Mouse (Mus musculus) forebrain, embryonic 15.5 days (tissue): ENCODE results near the gene Kif5a. TPM values are rescaled to one million over a fixed set of nuclear protein-coding genes. Genes with fewer than 3 reads are reported as not detected.
A peak's percentile ranks its signal among the peaks of the same experiment; 100 is the strongest.

Experiments
- ATAC-seq: fragments of 200-750 bp; cut with Nextera tagmentation; replicated peaks from 2 replicates; pipeline ENCODE4 v1.8.0; 2017; ENCODE audit warnings: mild to moderate bottlenecking, moderate TSS enrichment, moderate library complexity
- H3K27ac ChIP-seq: fragments of 300-500 bp; sonication (generic); replicated peaks from 2 replicates; pipeline ENCODE4 v1.5.1; 2015; ENCODE audit warnings: mild to moderate bottlenecking, inconsistent platforms
- H3K27me3 ChIP-seq: fragments of 300-500 bp; sonication (generic); 2 replicates; pipeline ENCODE4 v1.6.1; 2015; ENCODE audit warnings: inconsistent platforms
- H3K36me3 ChIP-seq: fragments of 300-500 bp; sonication (generic); 2 replicates; pipeline ENCODE4 v1.6.1; 2015; ENCODE audit warnings: mild to moderate bottlenecking, inconsistent platforms
- H3K4me1 ChIP-seq: fragments of 300-500 bp; sonication (generic); 2 replicates; pipeline ENCODE4 v1.6.1; 2015; ENCODE audit warnings: inconsistent platforms
- H3K4me2 ChIP-seq: fragments of 300-500 bp; sonication (generic); replicated peaks from 2 replicates; pipeline ENCODE4 v1.6.1; 2015; ENCODE audit warnings: mild to moderate bottlenecking, inconsistent platforms
- H3K4me3 ChIP-seq: fragments of 300-500 bp; sonication (generic); 2 replicates; pipeline ENCODE4 v1.5.1; 2015; ENCODE audit warnings: mild to moderate bottlenecking, inconsistent platforms
- H3K9ac ChIP-seq: fragments of 300-500 bp; sonication (generic); replicated peaks from 2 replicates; pipeline ENCODE4 v1.6.1; 2015; ENCODE audit warnings: mild to moderate bottlenecking, inconsistent platforms
- H3K9me3 ChIP-seq: fragments of 300-500 bp; sonication (generic); 2 replicates; pipeline ENCODE4 v1.6.1; 2016; ENCODE audit warnings: inconsistent platforms
- WGBS: fragments of 180-500 bp; shearing (Covaris S2); methylation state at CpG from one replicate; pipeline ENCODE4 v1.1.7; 2015; ENCODE audit warnings: mixed read lengths; 5-methylcytosine and 5-hydroxymethylcytosine counted together
- polyA plus RNA-seq: library from polyadenylated mRNA; unstranded; fragments of >200 nt; fragmentation: Nextera tagmentation; extraction: Ambion mirVana; gene quantifications from 2 replicates; pipeline ENCODE4 v1.2.1, GENCODE M21; 2015

Kif5a gene
- polyA plus RNA-seq, 1 experiment from 2014 or later = 80.6 TPM

DNA sequence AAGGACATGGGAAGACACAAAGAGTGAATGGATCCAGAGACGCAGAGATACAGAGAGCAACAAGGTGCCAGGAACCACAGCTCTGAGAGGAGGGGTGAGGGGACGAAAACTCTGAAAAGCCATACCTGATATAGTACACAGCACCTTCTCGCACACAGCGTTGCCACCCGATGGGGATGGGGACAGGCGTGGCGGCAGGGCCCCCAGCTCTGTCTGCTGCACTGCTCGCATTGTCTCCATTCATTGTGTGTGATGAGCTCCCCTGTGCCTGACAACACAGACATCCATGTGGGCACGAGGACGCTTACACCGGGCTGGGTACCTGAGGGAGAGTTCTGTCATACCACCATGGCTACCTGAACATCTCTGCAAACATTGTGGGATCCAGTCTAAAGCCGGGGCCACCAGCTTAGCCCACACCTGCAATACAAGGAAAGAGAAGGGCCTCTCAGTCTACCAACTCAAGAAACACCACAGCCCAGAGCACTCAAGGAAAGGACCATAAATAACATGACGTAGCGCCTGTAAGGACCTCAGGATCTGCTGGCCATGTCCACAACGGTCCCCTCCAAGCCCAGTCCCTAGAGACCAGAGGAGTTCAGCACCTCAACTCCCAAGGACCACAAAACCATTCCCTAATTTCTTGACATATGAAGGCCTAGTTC, 24.3 kb upstream of the Kif5a start:
- H3K9me3 ChIP-seq = no peaks in the 10 kb centered on the region
- H3K27me3 ChIP-seq = no peaks in the 10 kb centered on the region
- peak overlapping the region; percentile 91 for H3K4me2 ChIP-seq
- H3K36me3 ChIP-seq = peaks cover 37% of the 10 kb centered on the region
- H3K27ac ChIP-seq = peak overlapping the region; percentile 97
- peak overlapping the region; percentile 65 for H3K4me3 ChIP-seq
- peak overlapping the region; percentile 70 for H3K9ac ChIP-seq
- WGBS = 68% methylated on average over 15 of the region's 15 CpGs
- peaks cover 52% of the 10 kb centered on the region for H3K4me1 ChIP-seq
- no peak for ATAC-seq

DNA sequence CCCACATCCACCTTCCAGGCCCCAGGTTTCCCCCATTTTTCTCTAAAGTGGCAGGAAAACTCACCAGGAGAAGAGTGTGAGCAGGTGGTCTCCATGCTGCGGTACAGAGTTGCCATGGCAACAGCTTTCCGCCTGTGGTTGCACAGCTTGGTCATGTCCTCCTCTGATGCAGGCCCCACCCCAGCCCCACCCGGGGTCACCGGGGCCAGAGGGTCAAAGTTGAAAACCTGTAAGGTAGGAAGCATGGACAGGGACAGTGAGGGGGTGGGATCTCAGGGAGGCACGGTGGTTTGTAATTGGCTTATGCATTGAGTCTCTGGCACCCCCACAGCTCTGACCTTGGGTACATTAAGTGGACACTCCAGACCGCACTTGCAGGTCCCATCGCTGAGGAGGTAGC, 23.6 kb upstream of the Kif5a start:
- peaks cover 46% of the 10 kb centered on the region for H3K4me1 ChIP-seq
- H3K4me2 ChIP-seq = peak overlapping the region; percentile 91
- H3K4me3 ChIP-seq = peak overlapping the region; percentile 65
- H3K9me3 ChIP-seq = no peaks in the 10 kb centered on the region
- H3K36me3 ChIP-seq = peaks cover 44% of the 10 kb centered on the region
- ATAC-seq = no peak
- no peaks in the 10 kb centered on the region for H3K27me3 ChIP-seq
- WGBS = 50% methylated on average over 7 of the region's 7 CpGs
- H3K27ac ChIP-seq = peak overlapping the region; percentile 97; the same call in 1 of the 2 replicates
- 0 out of 2 replicates have a peak overlapping the region, but pooled peaks have one; percentile 22 for H3K9ac ChIP-seq

DNA sequence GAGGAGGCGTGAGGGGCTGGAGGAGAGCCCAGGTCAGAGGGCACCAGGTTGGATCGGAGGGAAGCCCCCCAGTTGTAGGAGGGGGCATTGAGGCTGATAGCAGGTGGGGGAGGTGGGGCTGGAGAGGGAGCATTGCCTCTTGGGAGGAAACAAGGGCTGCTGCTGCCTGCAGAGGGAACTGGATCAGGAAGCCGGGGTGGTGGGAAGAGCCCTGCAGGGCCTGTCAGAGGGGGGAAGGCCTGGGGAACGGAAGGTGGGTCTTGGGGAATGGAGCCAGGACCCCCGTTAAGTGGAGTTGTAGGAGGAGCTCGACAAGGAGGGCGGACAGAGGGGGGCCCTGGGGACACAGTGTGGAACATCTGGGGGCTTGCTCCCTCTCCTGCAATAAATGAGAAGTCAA, 23.0 kb upstream of the Kif5a start:
- H3K9ac ChIP-seq = 0 out of 2 replicates have a peak overlapping the region, but pooled peaks have one; percentile 22
- peak overlapping the region; percentile 91; the same call in 1 of the 2 replicates for H3K4me2 ChIP-seq
- peaks cover 49% of the 10 kb centered on the region for H3K36me3 ChIP-seq
- no peak overlapping the region for H3K4me3 ChIP-seq
- H3K27ac ChIP-seq = no peak overlapping the region
- H3K9me3 ChIP-seq = no peaks in the 10 kb centered on the region
- no peak for ATAC-seq
- peaks cover 40% of the 10 kb centered on the region for H3K4me1 ChIP-seq
- H3K27me3 ChIP-seq = no peaks in the 10 kb centered on the region
- 74% methylated on average over 7 of the region's 7 CpGs for WGBS

DNA sequence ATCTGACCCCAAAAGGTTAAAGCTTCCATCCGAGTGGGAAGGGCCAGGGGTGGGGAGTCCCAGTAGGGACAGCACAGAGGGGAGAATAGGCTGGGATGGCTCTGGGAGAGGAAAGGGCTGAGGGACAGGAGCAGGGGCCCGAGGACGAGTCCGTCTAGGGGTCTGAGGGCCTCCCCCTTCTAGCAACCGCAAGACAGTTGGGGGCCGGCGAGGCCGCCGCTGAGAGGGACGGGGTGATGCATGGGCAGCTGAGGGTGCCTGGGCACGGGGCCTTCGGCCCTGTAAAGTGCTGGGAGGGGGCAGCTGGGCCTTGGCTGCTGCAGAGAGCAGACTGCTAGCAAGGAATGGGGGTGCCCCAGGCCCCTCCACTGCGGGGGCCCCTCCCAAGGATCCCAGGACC, 22.5 kb upstream of the Kif5a start:
- ATAC-seq = no peak
- no peak overlapping the region for H3K27ac ChIP-seq
- no peak overlapping the region for H3K9ac ChIP-seq
- peaks cover 37% of the 10 kb centered on the region for H3K4me1 ChIP-seq
- no peak overlapping the region for H3K4me3 ChIP-seq
- H3K9me3 ChIP-seq = no peaks in the 10 kb centered on the region
- no peak overlapping the region for H3K4me2 ChIP-seq
- 71% methylated on average over 11 of the region's 13 CpGs for WGBS
- peaks cover 54% of the 10 kb centered on the region for H3K36me3 ChIP-seq
- H3K27me3 ChIP-seq = no peaks in the 10 kb centered on the region

DNA sequence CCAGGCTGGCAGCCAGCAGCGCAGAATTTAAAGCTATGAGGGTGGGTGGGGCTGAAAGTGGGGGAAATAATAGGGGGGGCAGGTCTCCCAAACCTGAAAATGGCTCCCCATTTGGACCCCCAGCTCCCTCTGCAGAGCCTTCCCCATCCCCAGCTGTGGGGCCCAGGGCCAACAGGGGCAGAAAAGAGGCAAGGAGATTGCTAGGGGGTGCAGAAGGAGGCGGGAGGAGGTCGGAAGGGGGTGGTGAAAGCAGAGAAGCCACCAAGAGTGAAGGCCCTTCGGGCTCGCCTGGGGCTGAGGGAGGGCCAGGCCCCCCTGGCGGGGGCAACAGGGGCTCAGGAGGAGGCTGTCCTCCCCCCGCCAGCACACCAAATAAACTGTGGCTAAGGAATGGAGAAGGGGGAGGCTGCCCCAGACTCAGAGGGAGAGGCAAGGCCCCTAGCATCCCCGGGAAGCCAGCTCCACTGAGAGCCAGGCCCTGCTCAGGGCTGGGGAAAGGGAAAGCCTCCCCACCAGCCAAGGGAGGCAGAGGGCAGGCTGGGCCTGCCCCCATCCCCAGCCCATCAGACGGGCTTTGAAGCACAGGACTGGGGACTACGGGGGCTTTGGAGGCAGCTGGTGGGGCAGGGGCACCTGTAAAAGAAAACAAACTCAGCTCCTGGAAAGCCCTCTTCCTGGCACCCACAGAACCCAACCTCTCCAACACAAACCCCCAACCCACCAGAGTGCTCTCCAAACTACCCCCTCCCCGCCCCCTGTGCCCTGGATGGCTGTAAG, 21.8 kb upstream of the Kif5a start:
- Histone ChIP-seq H3K4me1 (peaks cover 35% of the 10 kb centered on the region), H3K27ac (no peak overlapping the region), H3K4me2 (no peak overlapping the region), H3K4me3 (no peak overlapping the region), H3K9me3 (no peaks in the 10 kb centered on the region), H3K27me3 (no peaks in the 10 kb centered on the region), H3K9ac (no peak overlapping the region), H3K36me3 (peaks cover 61% of the 10 kb centered on the region)
- no peak for ATAC-seq
- WGBS = 73% methylated on average over 10 of the region's 11 CpGs

DNA sequence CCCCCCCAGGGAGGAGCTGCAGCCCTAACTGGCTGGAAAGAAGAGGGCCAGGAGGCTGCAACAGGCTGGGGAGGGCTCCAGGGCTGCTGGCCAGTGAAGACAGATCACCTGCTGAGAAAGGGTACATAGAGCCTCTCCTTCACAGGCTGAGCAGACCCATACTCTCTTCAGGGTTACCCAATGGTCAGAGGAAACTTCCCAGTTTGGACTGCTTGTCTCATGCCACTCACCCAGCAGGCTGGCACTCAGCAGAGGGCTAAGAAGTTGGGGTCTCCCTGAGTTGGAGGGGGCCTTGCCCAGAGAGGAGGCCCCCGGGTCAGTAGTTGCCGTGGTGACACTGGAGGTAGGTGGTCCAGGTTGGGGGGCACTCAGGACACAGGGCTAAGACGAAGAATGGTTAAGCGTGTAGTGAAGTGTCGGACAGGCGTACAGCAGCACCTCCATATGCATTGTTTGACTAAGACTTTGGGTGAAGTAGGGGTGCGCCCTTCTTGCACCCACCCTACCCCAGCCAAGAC, 21.0 kb upstream of the Kif5a start:
- Histone ChIP-seq H3K9ac (no peak overlapping the region), H3K9me3 (no peaks in the 10 kb centered on the region), H3K4me1 (peaks cover 27% of the 10 kb centered on the region), H3K4me3 (no peak overlapping the region), H3K4me2 (no peak overlapping the region), H3K27ac (no peak overlapping the region), H3K27me3 (no peaks in the 10 kb centered on the region), H3K36me3 (peaks cover 67% of the 10 kb centered on the region)
- 86% methylated on average over 7 of the region's 7 CpGs for WGBS
- ATAC-seq = no peak

DNA sequence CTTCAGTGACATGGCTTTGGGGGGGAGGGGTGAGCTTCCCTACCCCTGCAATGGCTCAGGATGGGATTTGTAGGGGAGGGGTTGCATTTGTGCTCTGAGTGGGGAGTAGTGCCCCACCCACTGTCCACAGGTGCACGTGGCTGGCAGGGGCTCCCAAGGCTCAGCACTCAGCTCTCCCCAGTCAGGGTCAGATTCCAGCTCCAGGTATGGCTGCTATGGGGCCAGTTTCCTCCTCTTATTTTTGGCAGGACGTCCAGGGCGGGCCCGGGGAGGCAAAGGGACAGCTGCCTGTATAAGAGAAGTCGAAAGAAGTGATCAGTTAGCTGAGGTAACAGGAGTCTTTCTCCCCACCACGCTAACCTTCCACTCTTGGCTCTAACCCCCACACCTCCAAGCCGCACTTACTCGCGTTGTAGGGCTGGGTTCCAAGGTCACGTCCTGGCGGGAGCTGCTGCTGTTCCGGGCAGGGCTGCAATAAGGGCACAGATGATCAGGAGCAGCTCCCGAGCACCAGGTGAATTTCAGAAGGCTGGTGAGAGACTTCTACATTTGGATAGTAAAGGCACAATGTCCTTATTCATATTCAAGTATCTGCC, 19.6 kb upstream of the Kif5a start:
- ATAC-seq = no peak
- Histone ChIP-seq H3K4me2 (no peak overlapping the region), H3K9ac (no peak overlapping the region), H3K36me3 (peaks cover 80% of the 10 kb centered on the region), H3K27me3 (no peaks in the 10 kb centered on the region), H3K4me1 (peaks cover 22% of the 10 kb centered on the region), H3K9me3 (no peaks in the 10 kb centered on the region), H3K27ac (no peak overlapping the region), H3K4me3 (no peak overlapping the region)
- 85% methylated on average over 13 of the region's 13 CpGs for WGBS

DNA sequence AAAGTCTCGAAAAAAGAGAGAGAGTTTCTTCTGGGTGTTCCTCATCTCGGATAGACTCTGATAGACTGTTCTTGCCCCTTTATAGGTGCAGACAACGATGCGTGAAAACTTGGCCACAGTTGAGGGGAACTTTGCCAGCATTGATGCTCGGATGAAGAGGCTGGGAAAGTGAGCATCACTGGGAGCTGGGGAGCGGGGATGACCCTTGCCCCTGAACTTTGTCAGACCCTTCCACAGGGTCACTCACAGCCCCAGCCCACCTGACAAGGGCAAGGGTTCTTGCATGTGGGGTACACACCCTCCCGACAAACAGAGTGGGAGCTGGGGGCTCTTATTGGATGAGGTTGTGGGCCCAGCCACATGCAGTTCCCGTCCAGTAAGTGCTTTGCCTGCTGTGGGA, 18.2 kb upstream of the Kif5a start:
- 83% methylated on average over 8 of the region's 8 CpGs for whole genome bisulfite sequencing
- Histone ChIP-seq H3K27ac (no peak overlapping the region), H3K9me3 (no peaks in the 10 kb centered on the region), H3K4me3 (no peak overlapping the region), H3K4me1 (peaks cover 8% of the 10 kb centered on the region), H3K9ac (no peak overlapping the region), H3K27me3 (no peaks in the 10 kb centered on the region), H3K4me2 (no peak overlapping the region), H3K36me3 (peaks cover 91% of the 10 kb centered on the region)
- ATAC-seq = no peak

DNA sequence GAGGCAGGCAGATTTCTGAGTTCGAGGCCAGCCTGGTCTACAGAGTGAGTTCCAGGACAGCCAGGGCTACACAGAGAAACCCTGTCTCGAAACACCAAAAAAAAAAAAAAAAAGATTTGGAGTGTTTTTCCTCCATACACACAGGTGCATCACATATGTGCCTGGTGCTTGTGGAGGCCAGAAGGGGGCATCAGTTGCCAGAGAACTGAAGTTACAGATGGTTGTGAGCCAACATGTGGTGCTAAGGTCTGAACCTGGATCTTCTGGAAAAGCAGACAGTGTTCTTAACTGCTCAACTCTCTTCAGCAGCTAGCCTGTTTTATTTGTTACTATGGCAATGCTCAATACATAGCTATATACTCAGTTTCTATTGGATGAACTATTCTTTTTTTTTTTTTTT, 16.6 kb upstream of the Kif5a start:
- H3K36me3 ChIP-seq = peaks cover 95% of the 10 kb centered on the region
- H3K9me3 ChIP-seq = no peaks in the 10 kb centered on the region
- no peak for ATAC-seq
- H3K27ac ChIP-seq = no peak overlapping the region
- no peak overlapping the region for H3K9ac ChIP-seq
- H3K4me2 ChIP-seq = no peak overlapping the region
- H3K27me3 ChIP-seq = no peaks in the 10 kb centered on the region
- no peak overlapping the region for H3K4me3 ChIP-seq
- H3K4me1 ChIP-seq = no peaks in the 10 kb centered on the region
- WGBS = 93% methylated on average over 2 of the region's 2 CpGs

DNA sequence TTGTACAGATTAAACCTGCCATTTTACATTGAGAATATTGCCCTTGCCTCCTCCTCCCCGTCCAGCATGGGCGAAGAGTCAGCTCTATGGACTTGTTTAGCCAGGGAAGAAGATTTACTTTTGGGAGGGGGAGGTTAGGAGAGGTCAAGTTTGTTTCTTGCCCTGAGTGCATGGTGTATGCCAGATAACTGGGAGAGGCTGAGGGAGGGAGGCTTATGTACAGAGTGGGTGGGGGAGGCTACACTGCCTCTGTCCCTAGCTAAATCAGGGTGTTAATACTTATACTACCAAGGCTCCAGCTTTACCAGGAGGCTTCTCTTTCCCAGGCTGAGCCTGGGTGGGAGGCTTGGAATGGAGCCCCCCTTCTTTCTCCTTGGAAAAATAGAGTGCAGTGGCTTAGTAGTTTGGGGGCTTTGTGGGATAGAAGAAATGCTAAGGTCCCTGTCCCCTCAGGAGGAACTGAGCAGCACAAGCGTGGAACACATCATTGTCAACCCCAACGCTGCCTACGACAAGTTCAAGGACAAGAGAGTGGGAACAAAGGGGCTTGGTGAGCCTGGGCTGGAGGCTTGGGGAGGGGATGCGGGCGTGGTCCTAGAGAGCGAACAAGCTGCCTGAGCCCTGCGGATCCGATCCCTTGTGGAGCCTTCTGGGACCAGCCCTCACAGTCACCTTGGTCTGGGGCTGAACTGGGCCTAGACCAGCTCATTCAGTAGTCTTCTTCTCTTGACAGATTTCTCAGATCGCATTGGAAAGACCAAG, 11.3 kb upstream of the Kif5a start:
- H3K4me1 ChIP-seq = peaks cover 7% of the 10 kb centered on the region; the same call in 1 of the 2 replicates
- H3K9ac ChIP-seq = no peak overlapping the region
- H3K9me3 ChIP-seq = no peaks in the 10 kb centered on the region
- ATAC-seq = no peak
- no peak overlapping the region for H3K27ac ChIP-seq
- no peak overlapping the region for H3K4me3 ChIP-seq
- no peaks in the 10 kb centered on the region for H3K27me3 ChIP-seq
- H3K4me2 ChIP-seq = no peak overlapping the region
- peaks cover 86% of the 10 kb centered on the region for H3K36me3 ChIP-seq
- WGBS = 88% methylated on average over 11 of the region's 11 CpGs

DNA sequence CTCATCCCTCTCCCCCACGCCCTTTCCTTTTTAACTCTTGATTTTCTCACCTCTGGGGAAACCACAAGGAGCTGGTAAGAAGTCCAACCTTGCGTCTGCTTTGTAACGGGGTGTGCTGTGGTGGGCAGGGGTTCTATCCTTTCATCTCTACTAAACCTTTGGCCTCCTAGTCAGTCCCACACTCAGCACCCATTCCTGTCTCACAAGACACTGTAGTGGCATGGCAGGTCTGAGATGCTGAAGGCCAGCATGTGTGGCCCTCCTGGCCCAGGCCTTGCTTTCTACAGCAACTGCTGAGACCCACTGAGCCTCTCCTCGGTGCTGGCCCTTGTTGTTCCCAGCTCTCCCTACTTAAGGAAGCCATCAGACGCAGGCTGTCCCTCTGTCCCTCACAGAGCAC, 9.2 kb upstream of the Kif5a start:
- no peaks in the 10 kb centered on the region for H3K27me3 ChIP-seq
- H3K36me3 ChIP-seq = peaks cover 78% of the 10 kb centered on the region

More for the DNA sequence above, 9.2 kb upstream of the Kif5a start:
- Histone ChIP-seq H3K9ac (no peak overlapping the region), H3K4me3 (no peak overlapping the region), H3K4me2 (no peak overlapping the region), H3K27ac (no peak overlapping the region), H3K4me1 (peaks cover 27% of the 10 kb centered on the region), H3K9me3 (no peaks in the 10 kb centered on the region)
- WGBS = 86% methylated on average over 5 of the region's 5 CpGs
- ATAC-seq = no peak
